Mouse (Mus musculus): ENCODE measurements around the gene Gm38392. TPM values are rescaled to one million over a fixed set of nuclear protein-coding genes. Genes with fewer than 3 reads are reported as not detected.
"Not testable (repeated sequence)": the region's sequence is repeated elsewhere in the genome, so short reads cannot be mapped to it uniquely, and the experiment has no call there.

The Gm38392 gene
- total and polyA plus RNA-seq, 2 experiments from 2014 or later, result not detected

DNA sequence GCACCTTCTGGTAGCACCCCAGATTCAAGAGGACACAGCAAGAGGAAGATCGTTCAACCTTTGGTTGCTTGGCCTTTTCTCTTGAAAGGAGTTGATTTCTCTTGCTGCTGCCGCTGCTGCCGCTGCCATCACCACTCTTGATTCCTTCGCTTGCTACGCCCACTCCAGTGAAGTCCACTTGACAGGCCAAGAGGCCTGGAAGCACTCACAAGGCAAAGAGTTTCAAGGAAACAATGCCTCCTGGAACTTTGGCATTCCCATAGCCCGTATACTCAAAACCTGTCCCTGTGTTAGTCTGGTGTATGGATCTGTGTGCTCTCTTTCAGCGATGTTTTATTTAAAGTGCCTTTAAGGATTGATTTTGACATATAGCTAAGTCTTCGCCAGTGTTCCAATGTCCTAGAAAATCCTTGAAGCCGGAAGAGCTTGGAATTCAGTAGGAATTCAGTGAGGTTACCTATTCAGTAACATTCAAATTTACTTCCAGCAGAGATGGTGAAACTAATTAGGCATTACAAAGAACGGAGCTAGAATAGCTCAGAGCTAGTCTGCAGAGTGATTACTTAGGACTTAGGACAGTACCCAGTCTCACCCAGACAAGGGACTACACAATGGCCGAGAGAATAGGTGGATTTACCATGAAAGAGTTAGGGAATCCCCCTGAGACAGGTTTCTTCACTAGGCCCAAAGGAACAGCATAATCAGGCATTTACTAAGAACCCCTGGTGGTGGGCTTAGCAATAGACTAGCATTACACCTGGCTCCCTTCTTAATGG, 5.7 kb downstream of the Gm38392 start:
- not testable (repeated sequence) for DNase-seq (ENCODE audit: low spot score); H3K4me3 ChIP-seq (ENCODE audit: low read depth, low read length); H3K4me2 ChIP-seq (ENCODE audit: low read depth, low read length); H3K9me3 ChIP-seq (replicated peaks; ENCODE audit: control insufficient read depth, low read length); H3K4me1 ChIP-seq (ENCODE audit: control insufficient read depth, insufficient read depth); ATAC-seq (ENCODE audit: insufficient read depth, low read depth); H3K27me3 ChIP-seq (ENCODE audit: control insufficient read depth, insufficient read depth, low read length); H3K9ac ChIP-seq (replicated peaks; ENCODE audit: low read depth, low read length); H3K27ac ChIP-seq (ENCODE audit: low read depth); H3K36me3 ChIP-seq (replicated peaks; ENCODE audit: control insufficient read depth, insufficient read depth, low read length)
- 66% methylated on average over 11 of the region's 11 CpGs for WGBS

DNA sequence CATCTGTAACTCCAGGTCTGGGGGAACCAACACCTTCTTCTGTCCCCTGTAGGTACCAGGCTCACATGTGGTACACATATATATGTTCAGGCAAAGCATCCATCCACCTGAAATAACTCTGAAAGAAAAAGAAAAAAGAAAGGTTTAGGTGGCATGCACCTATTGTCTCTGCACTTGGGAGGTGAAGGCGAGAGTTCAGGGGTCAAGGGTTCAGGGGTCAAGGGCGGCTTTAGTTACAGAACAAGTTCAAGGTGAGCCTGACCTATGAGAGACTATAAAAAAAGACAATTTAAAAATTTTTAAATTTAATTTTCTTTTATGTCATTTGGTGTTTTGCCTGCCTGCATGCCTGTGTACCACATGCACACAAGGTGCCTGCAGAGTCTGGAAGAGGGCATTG, 7.0 kb downstream of the Gm38392 start:
- no peak overlapping the region for H3K4me2 ChIP-seq (ENCODE audit: low read depth, low read length)
- H3K4me3 ChIP-seq (ENCODE audit: low read depth, low read length), result no peak overlapping the region
- TF ChIP-seq CTCF (IDR thresholded peaks at IDR 0.05; ENCODE audit: low read depth), result no peak
- TF ChIP-seq EP300 (IDR thresholded peaks at IDR 0.05; ENCODE audit: low read depth), result no peak
- no peaks in the 10 kb centered on the region for H3K36me3 ChIP-seq (replicated peaks; ENCODE audit: control insufficient read depth, insufficient read depth, low read length)
- H3K9ac ChIP-seq (replicated peaks; ENCODE audit: low read depth, low read length), result no peak overlapping the region
- no peaks in the 10 kb centered on the region for H3K9me3 ChIP-seq (replicated peaks; ENCODE audit: control insufficient read depth, low read length)
- no peaks in the 10 kb centered on the region for H3K27me3 ChIP-seq (ENCODE audit: control insufficient read depth, insufficient read depth, low read length)
- WGBS, result 84% methylated on average over 2 of the region's 2 CpGs
- DNase-seq (ENCODE audit: low spot score) (no peak), ATAC-seq (ENCODE audit: insufficient read depth, low read depth) (no peak)
- no peak overlapping the region for H3K27ac ChIP-seq (ENCODE audit: low read depth)
- H3K4me1 ChIP-seq (ENCODE audit: control insufficient read depth, insufficient read depth), result no peaks in the 10 kb centered on the region

DNA sequence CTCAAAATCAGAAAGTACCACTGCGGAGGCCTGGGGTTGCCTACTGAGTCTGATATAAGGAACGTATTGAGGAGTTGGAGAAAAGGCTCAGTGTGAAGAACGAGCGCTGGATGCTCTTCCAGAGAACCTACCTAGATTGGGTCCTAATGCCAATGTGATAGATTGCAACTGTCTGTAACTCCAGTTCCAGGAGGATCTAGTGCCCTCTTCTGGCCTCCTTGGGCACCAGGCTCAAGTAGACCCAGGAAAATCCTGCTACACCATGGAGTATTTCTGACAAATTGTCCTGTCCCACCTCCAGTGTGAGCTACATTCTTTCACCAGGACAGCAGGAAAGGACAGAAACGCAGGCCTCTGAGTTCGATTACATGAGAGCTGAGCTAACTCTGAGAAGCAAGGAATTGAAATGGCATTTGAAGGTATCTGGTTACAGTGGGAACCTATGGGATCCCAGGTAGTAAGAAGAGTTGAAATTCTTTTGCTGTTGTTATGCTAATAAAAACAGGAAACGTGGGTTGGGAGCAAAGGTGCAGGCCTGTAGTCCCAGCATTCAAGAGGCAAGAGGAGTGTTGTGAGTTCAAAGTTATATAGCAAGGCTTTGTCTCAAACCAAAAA, 10.4 kb downstream of the Gm38392 start:
- H3K4me3 ChIP-seq (ENCODE audit: low read depth, low read length), result no peak overlapping the region
- H3K27me3 ChIP-seq (ENCODE audit: control insufficient read depth, insufficient read depth, low read length), result no peaks in the 10 kb centered on the region
- H3K4me2 ChIP-seq (ENCODE audit: low read depth, low read length), result no peak overlapping the region
- TF ChIP-seq EP300 (IDR thresholded peaks at IDR 0.05; ENCODE audit: low read depth), result no peak
- TF ChIP-seq CTCF (IDR thresholded peaks at IDR 0.05; ENCODE audit: low read depth), result peak; percentile 44
- WGBS, result 37% methylated on average over 7 of the region's 7 CpGs
- no peak for ATAC-seq (ENCODE audit: insufficient read depth, low read depth)
- no peak overlapping the region for H3K9ac ChIP-seq (replicated peaks; ENCODE audit: low read depth, low read length)
- no peaks in the 10 kb centered on the region for H3K9me3 ChIP-seq (replicated peaks; ENCODE audit: control insufficient read depth, low read length)
- H3K36me3 ChIP-seq (replicated peaks; ENCODE audit: control insufficient read depth, insufficient read depth, low read length), result no peaks in the 10 kb centered on the region
- no peaks in the 10 kb centered on the region for H3K4me1 ChIP-seq (ENCODE audit: control insufficient read depth, insufficient read depth)
- H3K27ac ChIP-seq (ENCODE audit: low read depth), result no peak overlapping the region
- DNase-seq (ENCODE audit: low spot score), result no peak

DNA sequence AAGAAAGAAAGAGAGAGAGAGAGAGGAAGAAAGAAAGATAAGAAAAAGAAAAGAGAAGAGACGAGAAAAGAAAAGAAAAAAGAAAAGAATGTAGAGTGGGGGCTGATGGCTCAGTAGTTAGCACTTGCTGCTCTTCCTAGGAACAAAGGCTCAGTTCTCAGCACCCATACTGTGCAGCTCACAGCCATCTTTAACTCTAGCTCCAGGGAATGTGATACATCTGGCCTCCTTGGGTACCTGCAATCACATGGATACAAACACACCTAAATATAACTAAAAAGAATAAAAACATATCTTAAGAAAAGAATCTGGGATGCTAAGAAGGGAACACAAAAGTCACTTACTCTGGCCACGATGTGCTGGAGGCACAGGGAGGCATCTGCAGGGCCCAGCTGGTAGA, 10.9 kb downstream of the Gm38392 start:
- no peak overlapping the region for H3K4me3 ChIP-seq (ENCODE audit: low read depth, low read length)
- H3K4me2 ChIP-seq (ENCODE audit: low read depth, low read length), result no peak overlapping the region
- H3K27ac ChIP-seq (ENCODE audit: low read depth), result no peak overlapping the region
- DNase-seq (ENCODE audit: low spot score) (no peak), ATAC-seq (ENCODE audit: insufficient read depth, low read depth) (no peak)
- no peaks in the 10 kb centered on the region for H3K4me1 ChIP-seq (ENCODE audit: control insufficient read depth, insufficient read depth)
- 69% methylated on average over 2 of the region's 2 CpGs for WGBS
- H3K9ac ChIP-seq (replicated peaks; ENCODE audit: low read depth, low read length), result no peak overlapping the region
- no peaks in the 10 kb centered on the region for H3K36me3 ChIP-seq (replicated peaks; ENCODE audit: control insufficient read depth, insufficient read depth, low read length)
- H3K9me3 ChIP-seq (replicated peaks; ENCODE audit: control insufficient read depth, low read length), result no peaks in the 10 kb centered on the region
- TF ChIP-seq CTCF (IDR thresholded peaks at IDR 0.05; ENCODE audit: low read depth) (no peak), EP300 (IDR thresholded peaks at IDR 0.05; ENCODE audit: low read depth) (no peak)
- no peaks in the 10 kb centered on the region for H3K27me3 ChIP-seq (ENCODE audit: control insufficient read depth, insufficient read depth, low read length)

DNA sequence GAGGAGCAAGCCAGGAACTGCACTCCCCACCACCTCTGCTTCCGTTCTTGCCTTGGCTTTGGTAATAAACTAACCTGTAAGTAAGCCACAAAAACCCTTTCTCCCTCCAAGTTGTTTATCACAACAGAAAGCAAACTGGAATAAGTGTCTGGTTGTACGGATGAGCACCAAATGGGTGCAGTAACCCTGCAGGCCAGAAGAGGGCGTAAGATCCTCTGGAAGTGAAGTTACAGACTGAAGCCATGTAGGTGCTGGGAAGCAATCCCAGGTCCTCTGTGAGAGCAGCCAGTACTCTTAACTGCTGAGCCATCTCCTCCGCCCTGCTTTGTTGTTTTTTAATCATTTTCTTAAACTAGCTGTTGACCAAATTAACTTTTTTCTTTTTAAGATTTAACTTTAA, 13.0 kb downstream of the Gm38392 start:
- 92% methylated on average over 4 of the region's 4 CpGs for WGBS
- no peak for ATAC-seq (ENCODE audit: insufficient read depth, low read depth)

More for the DNA sequence above, 13.0 kb downstream of the Gm38392 start:
- Histone ChIP-seq H3K4me2 (ENCODE audit: low read depth, low read length) (no peak overlapping the region), H3K27me3 (ENCODE audit: control insufficient read depth, insufficient read depth, low read length) (no peaks in the 10 kb centered on the region), H3K9ac (replicated peaks; ENCODE audit: low read depth, low read length) (no peak overlapping the region), H3K9me3 (replicated peaks; ENCODE audit: control insufficient read depth, low read length) (no peaks in the 10 kb centered on the region), H3K4me1 (ENCODE audit: control insufficient read depth, insufficient read depth) (no peaks in the 10 kb centered on the region), H3K27ac (ENCODE audit: low read depth) (no peak overlapping the region), H3K4me3 (ENCODE audit: low read depth, low read length) (no peak overlapping the region), H3K36me3 (replicated peaks; ENCODE audit: control insufficient read depth, insufficient read depth, low read length) (no peaks in the 10 kb centered on the region)
- no peak for DNase-seq (ENCODE audit: low spot score)
- TF ChIP-seq EP300 (IDR thresholded peaks at IDR 0.05; ENCODE audit: low read depth) (no peak), CTCF (IDR thresholded peaks at IDR 0.05; ENCODE audit: low read depth) (no peak)

Data from heart, postnatal 0 days (tissue).